Mouse (Mus musculus): ENCODE measurements around the gene Rnf150.

Gene Rnf150

GRCm38 (mm10) chr8:82939912-82940311, 76.8 kb downstream of the Rnf150 start:
- DNase-seq (ENCODE audit: low spot score in 2 of 2): no peak

DNA sequence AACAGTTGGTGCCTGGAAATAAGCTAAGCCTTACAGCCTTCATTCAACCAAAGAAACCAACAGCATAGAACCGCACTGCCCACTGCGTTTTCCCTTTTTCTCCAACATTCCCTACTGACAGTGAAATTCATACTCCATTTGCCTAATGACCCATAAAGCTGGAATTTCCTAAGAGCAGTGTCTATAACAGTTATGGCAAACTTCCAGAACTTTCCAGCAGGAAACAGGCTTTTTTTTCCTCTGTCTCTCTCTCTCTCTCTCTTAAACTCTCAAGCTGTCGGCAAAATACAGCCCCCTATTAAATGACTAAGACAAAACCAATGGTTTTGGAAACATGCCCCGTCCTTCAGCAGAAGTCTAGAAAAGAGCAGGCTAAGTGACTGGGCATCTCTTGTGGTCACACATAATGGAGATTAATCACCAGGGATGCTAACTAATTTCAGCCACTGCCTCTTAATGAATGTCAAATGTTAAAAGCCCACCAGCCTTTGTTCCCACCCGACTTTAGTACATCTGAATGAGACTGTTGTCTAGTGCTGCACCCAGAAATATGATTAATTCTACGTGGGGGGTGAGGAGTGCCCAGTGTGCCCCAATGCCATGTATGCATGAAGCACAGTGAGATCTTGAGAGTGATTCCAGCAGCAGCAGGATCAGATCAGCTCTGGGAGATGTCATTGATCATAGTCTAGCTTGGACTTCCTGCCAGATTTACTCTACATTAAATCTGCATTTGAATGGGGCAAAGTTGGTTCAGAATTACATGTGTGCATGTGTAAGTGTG, 80.3 kb downstream of the Rnf150 start:
- DNase-seq (ENCODE audit: low spot score in 2 of 2): no peak

DNA sequence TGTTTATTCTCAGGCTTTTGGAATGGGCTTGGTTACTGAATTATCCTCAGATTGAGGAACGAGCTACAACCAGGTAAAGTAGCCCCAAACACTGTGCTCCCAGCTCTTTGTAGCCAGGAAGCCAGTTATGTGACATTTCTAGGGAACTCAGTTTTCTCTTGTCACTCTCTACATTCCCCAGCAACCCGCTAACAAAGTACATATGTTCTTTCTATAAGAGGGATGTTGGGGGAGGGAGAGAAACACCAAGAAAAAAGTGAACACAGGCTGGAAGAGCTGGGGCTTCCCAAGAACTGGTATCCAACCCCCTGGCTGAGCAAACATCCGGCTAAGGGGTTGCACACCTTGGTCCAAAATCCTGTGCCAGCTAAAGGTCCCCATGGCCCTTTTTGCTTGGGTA, 82.7 kb downstream of the Rnf150 start:
- no peak for DNase-seq (ENCODE audit: low spot score in 2 of 2)

GRCm38 (mm10) chr8:82946658-82947057, 83.5 kb downstream of the Rnf150 start:
- DNase-seq (ENCODE audit: low spot score in 2 of 2): no peak

GRCm38 (mm10) chr8:82955162-82955754, 92.1 kb downstream of the Rnf150 start:
- no peak for DNase-seq (ENCODE audit: low spot score in 2 of 2)

DNA sequence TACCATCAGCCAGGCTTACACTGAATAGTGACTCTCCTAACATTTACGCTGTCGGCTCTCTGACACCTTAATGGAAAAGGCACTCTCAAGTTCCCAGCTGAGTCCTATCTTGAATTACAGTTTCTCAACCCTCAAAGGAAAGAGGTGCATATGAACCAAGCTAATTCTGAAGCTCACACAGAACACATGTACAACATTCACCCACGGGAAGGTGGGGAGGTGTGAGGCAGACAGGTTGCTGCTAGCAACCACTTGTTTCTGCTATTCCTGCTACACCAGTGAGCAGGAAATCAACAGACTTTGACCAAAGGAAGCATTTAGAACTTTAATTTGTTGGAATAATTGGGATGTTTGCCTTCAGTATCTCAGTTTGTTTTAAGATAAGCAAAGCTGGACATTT, 96.3 kb downstream of the Rnf150 start:
- no peak for DNase-seq (ENCODE audit: low spot score in 2 of 2)

GRCm38 (mm10) chr8:82959980-82960610, 96.9 kb downstream of the Rnf150 start:
- no peak for DNase-seq (ENCODE audit: low spot score in 2 of 2)

GRCm38 (mm10) chr8:82964537-82964936, 101.4 kb downstream of the Rnf150 start:
- DNase-seq (ENCODE audit: low spot score in 2 of 2): no peak

DNA sequence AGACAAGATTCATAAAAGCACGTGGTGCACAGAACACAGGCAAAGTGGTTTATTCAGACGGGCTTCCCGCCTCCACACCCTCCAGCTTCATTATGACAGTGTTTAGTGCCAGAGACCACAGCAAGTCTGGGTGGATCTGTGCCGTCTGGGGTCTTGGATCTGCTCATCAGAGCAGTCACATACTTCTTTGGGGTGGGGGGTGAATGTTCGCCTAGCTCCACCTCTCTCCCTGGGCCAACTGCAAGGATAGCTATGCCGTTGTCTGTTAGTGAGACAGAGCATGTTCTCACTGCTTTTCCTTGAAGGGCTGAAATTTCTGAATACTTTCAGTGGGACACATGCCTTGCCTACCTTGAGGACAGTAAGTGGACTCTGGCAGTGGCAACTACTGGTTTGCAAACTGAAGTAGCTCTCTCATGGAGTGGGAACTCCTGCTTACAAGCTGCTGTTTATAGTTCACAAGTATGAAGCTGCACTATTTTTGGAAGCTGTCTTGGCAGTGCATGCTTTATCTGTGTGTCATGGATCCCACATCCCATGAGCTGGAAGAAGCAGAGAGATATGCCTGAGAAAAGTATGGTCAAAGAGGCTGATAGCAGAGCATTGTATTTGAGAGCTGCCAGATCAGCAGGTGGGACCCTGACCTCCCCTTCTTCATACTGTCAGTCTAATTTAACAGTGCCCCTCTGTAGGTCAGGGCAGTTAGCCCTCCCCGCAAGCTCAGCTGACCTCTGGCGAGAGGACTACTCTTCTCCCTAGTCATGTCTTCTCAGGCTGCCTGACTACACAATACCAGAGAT, 104.9 kb downstream of the Rnf150 start:
- no peak for DNase-seq (ENCODE audit: low spot score in 2 of 2)

GRCm38 (mm10) chr8:82969967-82970366, 106.8 kb downstream of the Rnf150 start:
- no peak for DNase-seq (ENCODE audit: low spot score in 2 of 2)

DNA sequence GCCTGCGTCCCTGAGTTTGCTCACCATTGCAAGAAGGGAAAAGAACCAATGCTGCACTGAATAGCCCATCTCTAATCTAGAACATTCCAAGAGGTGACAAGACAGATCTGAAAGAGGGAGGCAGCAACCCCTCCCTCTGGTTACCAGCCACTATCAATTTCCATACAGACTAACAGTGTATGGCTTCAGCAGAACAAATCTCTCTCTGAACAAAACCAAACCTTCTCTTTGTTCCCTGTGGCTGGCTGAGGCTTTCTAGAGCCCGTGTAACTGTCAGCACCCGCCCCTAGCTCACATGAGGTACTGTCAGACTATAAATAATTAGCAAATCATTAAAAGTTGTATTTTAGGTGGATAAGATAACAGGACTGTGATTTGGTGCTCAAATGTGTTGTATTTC, 109.7 kb downstream of the Rnf150 start:
- no peak for DNase-seq (ENCODE audit: low spot score in 2 of 2)

- no peak for DNase-seq (ENCODE audit: low spot score in 2 of 2)
Measured at GRCm38 (mm10) chr8:82973331-82973730, 110.2 kb downstream of the Rnf150 start.

- no peak for DNase-seq (ENCODE audit: low spot score in 2 of 2)
Measured at GRCm38 (mm10) chr8:82981244-82981855, 118.2 kb downstream of the Rnf150 start.

DNA sequence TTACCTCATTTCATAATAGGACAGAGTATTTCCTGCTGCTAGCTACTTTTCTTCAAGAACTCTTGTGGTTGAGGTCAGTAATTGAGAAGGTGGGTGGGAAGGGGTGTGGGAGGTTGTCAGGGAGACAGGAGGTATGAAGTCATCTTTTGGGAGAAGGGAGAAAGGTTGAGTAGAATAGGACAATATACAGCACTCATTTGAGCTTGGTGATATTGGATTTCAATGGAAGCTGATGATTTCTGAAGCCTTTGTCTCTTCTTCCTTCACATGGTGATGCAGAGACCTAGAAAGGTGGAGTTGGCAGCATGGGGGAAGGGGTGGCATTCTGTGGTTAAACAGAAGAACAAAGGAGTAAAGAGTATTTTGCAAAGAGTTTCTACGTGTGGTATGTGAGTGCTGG, 119.7 kb downstream of the Rnf150 start:
- DNase-seq (ENCODE audit: low spot score in 2 of 2): no peak

GRCm38 (mm10) chr8:82983301-82983700, 120.1 kb downstream of the Rnf150 start:
- no peak for DNase-seq (ENCODE audit: low spot score in 2 of 2)

GRCm38 (mm10) chr8:82992093-82992492, 128.9 kb downstream of the Rnf150 start:
- DNase-seq (ENCODE audit: low spot score in 2 of 2): no peak

DNA sequence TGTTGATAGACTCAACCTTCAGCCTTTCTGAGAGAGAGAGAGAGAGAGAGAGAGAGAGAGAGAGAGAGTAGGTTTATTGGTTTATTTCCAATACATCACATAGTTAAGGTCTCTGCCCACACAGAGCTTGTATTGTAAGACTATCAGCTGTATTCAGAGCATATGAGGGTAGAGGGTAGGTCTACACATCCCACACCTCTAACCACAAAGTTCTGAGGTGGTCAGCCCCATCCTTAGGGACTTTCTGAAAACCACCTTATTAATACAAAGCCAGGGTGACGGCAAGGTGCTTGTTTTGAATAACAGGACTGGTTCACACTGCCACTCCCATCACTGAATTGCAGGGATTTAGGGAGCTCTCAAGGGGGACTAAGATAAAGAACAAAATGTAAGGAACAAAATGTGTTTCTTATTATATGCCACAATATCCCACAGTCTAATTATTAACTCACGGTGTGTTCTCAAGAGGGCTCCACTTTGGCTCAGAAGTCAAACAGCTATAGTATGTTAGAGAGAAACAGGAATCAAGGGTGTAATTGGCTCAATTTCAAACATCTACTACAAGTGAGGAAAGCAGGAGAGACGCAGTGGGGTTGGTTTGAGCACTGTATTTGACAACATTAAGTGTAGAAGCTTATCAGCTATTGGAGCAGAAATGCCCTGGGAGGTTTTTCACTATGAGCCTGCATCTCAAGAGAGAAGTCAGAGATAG, 132.7 kb downstream of the Rnf150 start:
- no peak for DNase-seq (ENCODE audit: low spot score in 2 of 2)

- DNase-seq (ENCODE audit: low spot score in 2 of 2): no peak
Measured at GRCm38 (mm10) chr8:82996843-82997242, 133.7 kb downstream of the Rnf150 start.

- DNase-seq (ENCODE audit: low spot score in 2 of 2): no peak
Measured at GRCm38 (mm10) chr8:82998778-82999177, 135.6 kb downstream of the Rnf150 start.

- no peak for DNase-seq (ENCODE audit: low spot score in 2 of 2)
Measured at GRCm38 (mm10) chr8:83003187-83003586, 140.0 kb downstream of the Rnf150 start.

DNA sequence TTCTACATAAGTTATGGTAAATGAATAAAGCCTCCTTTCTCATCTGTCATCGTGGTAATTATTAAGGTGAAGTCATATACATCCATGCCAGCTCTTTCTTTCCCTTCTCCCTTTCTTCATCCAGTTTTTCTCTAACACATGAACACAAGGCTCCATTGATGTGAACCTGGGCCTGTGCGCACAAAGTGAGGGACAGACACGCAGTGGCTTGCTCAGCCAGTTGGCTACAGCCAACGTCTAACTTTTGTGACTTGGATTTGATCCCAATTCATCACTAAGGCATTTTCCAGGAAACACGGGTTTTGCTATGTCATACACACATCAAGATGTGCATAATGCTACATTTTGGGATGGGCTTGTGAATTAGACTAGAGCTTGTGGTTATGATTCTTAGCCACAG, 146.3 kb downstream of the Rnf150 start:
- DNase-seq (ENCODE audit: low spot score in 2 of 2): no peak
